Comparison of ENCODE assay signal across 8 mouse cellular contexts in the genomic region with DNA sequence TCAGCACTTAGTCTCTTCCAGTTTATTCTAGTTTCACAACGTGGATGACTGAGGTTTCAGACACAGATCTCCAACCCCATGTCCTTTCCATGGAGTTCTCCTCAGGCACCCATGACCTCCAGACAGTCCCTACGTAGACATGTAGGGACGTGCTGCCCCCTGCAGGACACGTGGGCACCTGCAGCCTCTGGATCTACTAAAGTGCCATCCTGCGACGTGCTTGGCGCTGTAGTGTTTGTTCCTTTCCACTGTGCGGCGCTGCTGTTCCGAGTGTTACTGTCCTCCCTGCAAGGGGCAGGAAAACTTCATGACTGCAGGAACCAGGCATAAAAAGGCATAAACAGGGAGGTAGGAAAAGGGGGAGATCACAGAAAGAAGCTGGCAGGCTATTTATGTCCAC. TPM values are rescaled to one million over a fixed set of nuclear protein-coding genes. Genes with fewer than 3 reads are reported as not detected.
A peak's percentile ranks its signal among the peaks of the same experiment; 100 is the strongest.
DNase-seq lines count a peak whose midpoint lies in the region; ATAC-seq and TF ChIP-seq lines count a peak whose summit lies in the region.

No protein-coding gene starts in this region.

- peak; percentile 64 for DNase-seq in forebrain, embryonic 14.5 days (ENCODE audit: low spot score)
- DNase-seq in adrenal gland, postnatal 14 days = peak; percentile 94
- DNase-seq in embryo, embryonic 11.5 days (ENCODE audit: low read depth, low spot score) = peak; percentile 59
- DNase-seq in heart, postnatal 14 days = peak; percentile 85 to 91
- DNase-seq in left cerebral cortex, adult 11 months (ENCODE audit: low spot score) = peak; percentile 47
- DNase-seq in spleen, adult 2 months (ENCODE audit: low read depth in 1 of 2, low spot score in 2 of 2) = peak; percentile 47 to 72

- H3K36me3 ChIP-seq in forebrain, embryonic 14.5 days (ENCODE audit: control insufficient read depth, insufficient read depth, low read length) = no peaks in the 10 kb centered on the region
- no peaks in the 10 kb centered on the region for H3K36me3 ChIP-seq in forebrain, embryonic 12.5 days (replicated peaks)
- H3K36me3 ChIP-seq in megakaryocyte, embryonic 14.5 days (replicated peaks; ENCODE audit: low read length) = no peaks in the 10 kb centered on the region
- no peaks in the 10 kb centered on the region for H3K36me3 ChIP-seq in spleen, adult 2 months (ENCODE audit: control insufficient read depth, insufficient read depth, low read length)

- no peak overlapping the region for H3K4me2 ChIP-seq in forebrain, embryonic 14.5 days (ENCODE audit: low read length)
- no peak overlapping the region for H3K4me2 ChIP-seq in forebrain, embryonic 12.5 days

- no peak overlapping the region for H3K4me3 ChIP-seq in forebrain, embryonic 14.5 days (ENCODE audit: low read depth, low read length)
- H3K4me3 ChIP-seq in forebrain, embryonic 12.5 days (replicated peaks) = no peak overlapping the region
- peak overlapping the region; percentile 31 for H3K4me3 ChIP-seq in megakaryocyte, embryonic 14.5 days (replicated peaks)
- H3K4me3 ChIP-seq in spleen, adult 2 months (ENCODE audit: extremely low read depth, insufficient read depth, insufficient read length) = no peak overlapping the region

- no peak overlapping the region for H3K9ac ChIP-seq in forebrain, embryonic 14.5 days (ENCODE audit: low read length)
- H3K9ac ChIP-seq in forebrain, embryonic 12.5 days = no peak overlapping the region

- H3K27me3 ChIP-seq in forebrain, embryonic 14.5 days (replicated peaks; ENCODE audit: control insufficient read depth, insufficient read depth, low read length) = no peaks in the 10 kb centered on the region
- H3K27me3 ChIP-seq in forebrain, embryonic 12.5 days = peaks cover 24% of the 10 kb centered on the region
- peaks cover 28% of the 10 kb centered on the region for H3K27me3 ChIP-seq in megakaryocyte, embryonic 14.5 days (replicated peaks)
- H3K27me3 ChIP-seq in spleen, adult 2 months (ENCODE audit: control insufficient read depth, insufficient read depth, low read length) = no peaks in the 10 kb centered on the region

- TF ChIP-seq CTCF in spleen, adult 2 months (IDR thresholded peaks at IDR 0.05; ENCODE audit: extremely low read depth, insufficient read depth, insufficient read length, insufficient replicate concordance) = peak; percentile 82; the same call in 1 of the 2 replicates

- ATAC-seq in forebrain, embryonic 14.5 days = no peak
- no peak for ATAC-seq in forebrain, embryonic 12.5 days (ENCODE audit: low FRiP score)

- WGBS in forebrain, embryonic 14.5 days = 2% methylated on average over 10 of the region's 10 CpGs
- 1% methylated on average over 10 of the region's 10 CpGs for WGBS in forebrain, embryonic 12.5 days
- 4% methylated on average over 10 of the region's 10 CpGs for WGBS in spleen, adult 2 months

- H3K9me3 ChIP-seq in forebrain, embryonic 14.5 days (replicated peaks; ENCODE audit: control insufficient read depth, low read length) = no peaks in the 10 kb centered on the region
- no peaks in the 10 kb centered on the region for H3K9me3 ChIP-seq in forebrain, embryonic 12.5 days
- no peaks in the 10 kb centered on the region for H3K9me3 ChIP-seq in megakaryocyte, embryonic 14.5 days

- H3K27ac ChIP-seq in forebrain, embryonic 14.5 days (ENCODE audit: low read depth, low read length) = no peak overlapping the region
- H3K27ac ChIP-seq in forebrain, embryonic 12.5 days = no peak overlapping the region
- H3K27ac ChIP-seq in spleen, adult 2 months (ENCODE audit: insufficient read depth, low read length) = no peak overlapping the region

- intact Hi-C loops in heart, postnatal 14 days (cut with DNase I) = loop anchor here (5.0 kb wide), 1 partner anchor 102 kb away; no protein-coding TSS in a partner anchor

- TF ChIP-seq POLR2A in spleen, adult 2 months (IDR thresholded peaks at IDR 0.05; ENCODE audit: low read depth, low read length) = no peak

- H3K4me1 ChIP-seq in forebrain, embryonic 14.5 days (ENCODE audit: control insufficient read depth, insufficient read depth, low read length) = no peaks in the 10 kb centered on the region
- H3K4me1 ChIP-seq in forebrain, embryonic 12.5 days = 0 out of 2 replicates have a peak, but pooled peaks cover 3% of the 10 kb centered on the region
- H3K4me1 ChIP-seq in megakaryocyte, embryonic 14.5 days = peaks cover 4% of the 10 kb centered on the region
- H3K4me1 ChIP-seq in spleen, adult 2 months (ENCODE audit: control insufficient read depth, insufficient read depth, insufficient read length) = no peaks in the 10 kb centered on the region

RNA-seq across cellular contexts. Expression of a gene that starts 19.1 kb away (rescaled TPM):
- 3.3 and 4.0 TPM in 2 replicates for polyA plus RNA-seq in forebrain, embryonic 14.5 days (2014; fragmentation: Nextera tagmentation; extraction: Ambion mirVana)
- polyA plus RNA-seq in forebrain, embryonic 12.5 days (2016; fragmentation: Nextera tagmentation; extraction: Ambion mirVana) = 24.4 and 36.8 TPM in 2 replicates
- total RNA-seq in adrenal gland, postnatal 14 days (2021) = 0.11 and 0.19 TPM in 2 replicates
- total RNA-seq in heart, postnatal 14 days (2021) = not detected
- polyA plus RNA-seq in megakaryocyte, embryonic 14.5 days (2012; ENCODE audit: insufficient read depth, low replicate concordance) = not detected in 2 replicates
- not detected in 2 replicates for polyA plus RNA-seq in spleen, adult 2 months (2012; rRNA removed)
